Comparison of ENCODE assay signal across 27 mouse cellular contexts in genomic region chr4:87554912-87555311, GRCm38 (mm10).
"Had no signal": no experiment of that assay in that cellular context is flagged by ENCODE, and none has a peak within 500 bp of the region (broad histone marks: within the 10 kb centered on the region; RNA-seq: fewer than 3 reads in every experiment).

No protein-coding gene starts in this region.

- H3K9me3 ChIP-seq: embryonic facial prominence, embryonic 10.5 days; forebrain, embryonic 10.5 days; forebrain, embryonic 12.5 days; forebrain, embryonic 13.5 days; forebrain, embryonic 15.5 days had no signal

- H3K4me2 ChIP-seq: embryonic facial prominence, embryonic 12.5 days; embryonic facial prominence, embryonic 13.5 days; embryonic facial prominence, embryonic 15.5 days; forebrain, embryonic 12.5 days; forebrain, embryonic 13.5 days; forebrain, embryonic 15.5 days had no signal

- H3K27me3 ChIP-seq: embryonic facial prominence, embryonic 12.5 days; embryonic facial prominence, embryonic 13.5 days; embryonic facial prominence, embryonic 15.5 days; forebrain, embryonic 12.5 days; forebrain, embryonic 13.5 days; forebrain, embryonic 15.5 days had no signal

- H3K36me3 ChIP-seq: embryonic facial prominence, embryonic 10.5 days; embryonic facial prominence, embryonic 12.5 days; embryonic facial prominence, embryonic 13.5 days; embryonic facial prominence, embryonic 15.5 days; forebrain, embryonic 10.5 days; forebrain, embryonic 12.5 days; forebrain, embryonic 15.5 days had no signal

- H3K9ac ChIP-seq: embryonic facial prominence, embryonic 12.5 days; embryonic facial prominence, embryonic 13.5 days; embryonic facial prominence, embryonic 15.5 days; forebrain, embryonic 12.5 days; forebrain, embryonic 13.5 days; forebrain, embryonic 15.5 days; forebrain, postnatal 0 days had no signal

- DNase-seq: cerebellum, adult 2 months; cerebellum, adult 8-10 months; cerebellum, adult 9-10 months; cerebellum, adult 9-11 months; cerebellum, postnatal 10 days; cerebellum, postnatal 14 days; cerebellum, postnatal 25 days; cerebellum, postnatal 36 days; forebrain, postnatal 0 days; gastrocnemius, adult 2 months; gastrocnemius, postnatal 10 days; gastrocnemius, postnatal 14 days; gastrocnemius, postnatal 25 days; gastrocnemius, postnatal 36 days; heart, adult 11 months; heart, adult 18-20 months had no signal

- H3K27ac ChIP-seq: embryonic facial prominence, embryonic 10.5 days; embryonic facial prominence, embryonic 12.5 days; embryonic facial prominence, embryonic 13.5 days; embryonic facial prominence, embryonic 15.5 days; forebrain, embryonic 10.5 days; forebrain, embryonic 12.5 days; forebrain, embryonic 13.5 days; forebrain, embryonic 15.5 days; gastrocnemius, adult 2 months had no signal

- ATAC-seq: forebrain, embryonic 13.5 days; forebrain, embryonic 14.5 days; forebrain, embryonic 15.5 days; forebrain, embryonic 16.5 days; forebrain, postnatal 0 days had no signal

- H3K4me3 ChIP-seq: embryonic facial prominence, embryonic 10.5 days; embryonic facial prominence, embryonic 12.5 days; embryonic facial prominence, embryonic 13.5 days; embryonic facial prominence, embryonic 15.5 days; erythroblast, embryonic 14.5 days; forebrain, embryonic 10.5 days; forebrain, embryonic 12.5 days; forebrain, embryonic 13.5 days; forebrain, embryonic 15.5 days; gastrocnemius, adult 2 months had no signal

- H3K4me1 ChIP-seq: embryonic facial prominence, embryonic 10.5 days; embryonic facial prominence, embryonic 12.5 days; embryonic facial prominence, embryonic 13.5 days; embryonic facial prominence, embryonic 15.5 days; forebrain, embryonic 12.5 days; forebrain, embryonic 13.5 days; forebrain, embryonic 15.5 days had no signal
